Mouse (Mus musculus) brain, embryonic 14.5 days (tissue): ENCODE measurements around the gene Asb18.

ENCODE experiments used
- CTCF ChIP-seq: fragments of 200-500 bp; IDR thresholded peaks from 2 replicates; pipeline ENCODE4 v1.5.1; 2012; ENCODE audit warnings: inconsistent platforms, mild to moderate bottlenecking, moderate library complexity, borderline replicate concordance; ENCODE audit not compliant: insufficient read depth, insufficient read length; ENCODE audit errors: extremely low read depth
- POLR2A ChIP-seq: fragments of 200-500 bp; IDR thresholded peaks from 2 replicates; pipeline ENCODE4 v1.6.1; 2012; ENCODE audit warnings: mild to moderate bottlenecking, inconsistent platforms, borderline replicate concordance; ENCODE audit not compliant: poor library complexity, insufficient read depth, insufficient read length, severe bottlenecking; ENCODE audit errors: extremely low read depth

DNA sequence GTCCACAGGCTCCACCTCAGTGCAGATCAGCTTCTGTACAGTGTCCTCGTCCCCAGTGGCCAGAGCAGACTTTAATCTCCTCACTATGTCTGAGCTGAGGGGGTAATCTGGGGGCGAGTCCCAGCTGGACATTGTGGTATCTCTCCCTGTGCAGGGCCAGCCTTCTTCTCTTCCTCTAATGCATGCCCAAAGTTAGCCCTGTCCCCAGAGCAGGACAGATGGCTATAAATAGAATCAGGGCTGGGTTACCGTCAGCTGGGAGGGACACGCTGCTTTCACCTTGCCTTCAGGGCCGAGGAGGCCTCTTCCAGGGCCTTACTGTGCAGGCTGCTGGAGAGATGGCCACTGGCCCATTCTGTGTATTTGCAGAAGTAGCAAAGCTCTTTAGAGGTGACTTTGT lies at the start of gene Asb18:
- TF ChIP-seq CTCF, result no peak
- TF ChIP-seq POLR2A, result no peak
